Mouse (Mus musculus) stomach, adult 2 months (tissue): ENCODE measurements around the gene Dab2ip. TPM values are rescaled to one million over a fixed set of nuclear protein-coding genes. Genes with fewer than 3 reads are reported as not detected.

Experiments used
- polyA plus RNA-seq: library from polyadenylated mRNA; depleted of rRNA; stranded (reverse); fragments of >200 nt; gene quantifications from 2 replicates; pipeline ENCODE4 v1.2.3, GENCODE M21; 2012; rRNA removed

Gene Dab2ip
- 50.0 and 50.2 TPM in 2 replicates for polyA plus RNA-seq

DNA sequence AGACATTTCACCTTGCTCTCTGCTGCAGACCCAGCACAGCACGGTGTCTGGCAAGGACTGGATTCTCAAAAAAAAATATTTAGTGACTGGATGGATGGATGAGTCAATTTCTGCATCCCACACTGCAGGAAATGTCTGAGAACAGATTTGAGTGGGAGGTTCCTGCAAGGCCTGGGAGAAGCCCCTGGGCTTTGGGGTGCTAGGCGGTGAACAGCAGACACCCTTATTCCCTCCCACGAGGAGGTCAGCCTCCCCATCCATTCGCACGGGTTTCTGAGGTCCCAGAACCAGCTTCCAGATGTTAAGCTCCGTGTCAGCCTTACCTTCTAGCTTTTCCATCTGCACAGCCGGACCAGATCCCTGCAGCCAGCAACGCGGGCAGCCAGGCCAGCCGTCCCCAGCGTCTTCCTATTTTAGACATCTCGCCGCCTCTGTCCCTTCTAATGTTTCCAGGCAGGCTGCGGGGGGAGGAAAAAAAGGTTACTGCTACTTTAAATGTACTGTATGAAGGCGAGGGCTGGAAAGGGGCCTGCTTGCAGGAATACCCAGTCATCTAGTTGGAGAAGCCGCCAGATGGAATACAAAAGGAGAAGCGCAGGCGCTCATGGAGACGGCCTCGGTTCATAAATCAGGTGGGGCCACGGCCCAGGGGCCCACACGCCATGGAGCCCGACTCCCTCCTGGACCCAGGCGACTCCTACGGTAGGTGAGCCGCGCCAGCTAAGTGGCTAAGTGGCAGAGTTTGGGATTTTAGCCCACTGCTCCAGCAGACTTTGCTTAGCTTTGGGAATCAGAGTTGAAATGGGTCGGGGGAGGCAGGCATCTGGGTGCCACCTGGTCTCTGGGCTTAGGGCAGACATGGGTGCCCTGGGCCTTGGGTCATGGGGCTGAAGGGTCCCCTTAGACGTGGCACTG, at the start of gene Dab2ip:
Dab2ip (plus strand) TSS at position 356 of the 915 bp plus-strand sequence.

Other genes starting within 250 kb of the Dab2ip start
- 5.4 and 6.9 TPM in 2 replicates for gene Stom, start 221.3 kb upstream of the Dab2ip start, polyA plus RNA-seq
- gene 4930568D16Rik, start 190.5 kb upstream of the Dab2ip start, polyA plus RNA-seq: not detected in 2 replicates
- not detected in 2 replicates for gene 4930402F06Rik, start 161.1 kb upstream of the Dab2ip start, polyA plus RNA-seq
- gene Ggta1, start 95.0 kb upstream of the Dab2ip start, polyA plus RNA-seq: 2.1 and 3.0 TPM in 2 replicates